Mouse (Mus musculus) sigmoid colon, adult 10 weeks (tissue): ENCODE measurements around the gene Gm2237. TPM values are rescaled to one million over a fixed set of nuclear protein-coding genes. Genes with fewer than 3 reads are reported as not detected.

ENCODE experiments used
- polyA plus RNA-seq: library from polyadenylated mRNA; stranded (reverse); fragments of 350-450 nt; fragmentation: Illumina TruSeq; extraction: RNeasy Lipid Tissue Mini Kit (QIAGEN cat#74804); gene quantifications from one replicate; pipeline ENCODE4 v1.2.3, GENCODE M21; 2014; ENCODE audit warnings: low read depth, low replicate concordance

Gm2237 gene
- polyA plus RNA-seq = 5.7 TPM

DNA sequence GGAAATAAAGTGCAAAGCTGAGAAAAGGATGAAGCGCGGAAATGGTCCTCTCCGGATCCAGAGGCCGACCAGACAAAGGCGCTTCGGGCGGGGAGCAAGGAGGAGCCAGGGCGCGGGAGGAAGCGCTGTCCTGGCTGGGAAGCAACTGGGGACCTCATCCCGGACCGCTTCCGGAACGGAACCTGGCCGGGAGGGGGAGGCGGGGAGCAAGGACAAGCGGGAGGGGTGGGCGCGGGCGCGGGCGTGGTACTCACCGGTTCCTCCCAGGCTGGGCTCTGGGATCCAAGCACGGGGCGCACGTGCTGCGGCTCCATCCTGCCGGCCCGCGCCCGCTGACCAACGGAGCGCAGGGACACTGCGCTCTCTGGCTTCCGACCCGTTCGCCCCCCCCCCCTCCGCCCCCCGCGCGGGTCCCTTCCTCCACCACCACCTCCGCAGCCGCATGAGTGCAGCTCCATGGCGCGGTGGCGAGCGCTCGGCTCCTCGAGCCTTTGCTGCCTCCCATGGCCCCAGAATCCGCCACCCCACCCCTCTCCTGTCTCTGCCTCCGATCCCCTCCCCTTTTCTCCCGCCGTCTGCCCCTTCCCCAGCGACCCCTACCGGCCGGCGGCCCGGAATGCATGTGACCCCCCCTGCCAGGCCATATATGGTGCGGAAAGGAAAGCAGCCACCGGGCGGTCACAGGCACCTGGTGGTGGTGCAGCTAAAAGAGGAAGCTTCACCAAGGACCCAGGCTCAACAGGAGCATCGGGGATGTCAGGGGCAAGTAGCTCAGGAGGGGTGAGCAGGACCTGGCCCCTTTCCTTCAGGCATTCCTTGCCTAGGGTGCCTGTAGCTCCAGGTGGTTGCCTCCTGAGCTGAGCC, at the start of gene Gm2237:
Gene Gm2237 (minus strand): TSS at position 332 of the 864 bp plus-strand sequence.

DNA sequence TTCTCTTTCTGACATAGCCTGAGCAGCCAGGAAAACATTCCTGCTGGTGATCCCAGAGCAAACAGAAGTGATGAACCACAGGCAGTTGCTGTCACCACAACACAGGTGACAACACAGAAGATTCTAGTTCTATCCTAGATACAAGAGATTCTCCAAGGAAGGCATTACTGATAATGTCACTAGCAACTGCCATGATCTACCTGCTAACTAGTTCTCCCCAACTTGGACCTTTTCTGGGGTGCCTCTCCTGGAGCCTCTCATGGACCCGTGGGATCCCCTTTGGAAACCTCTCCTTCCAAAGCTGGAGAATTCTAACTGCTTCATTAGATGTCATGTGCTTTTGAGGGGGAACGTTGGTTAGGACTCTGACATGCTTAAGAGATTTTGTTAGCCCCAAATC, 17.5 kb upstream of the Gm2237 start, which contains the start of gene Gm5458:
Gene Gm5458 (minus strand): TSS at position 101 of the 400 bp plus-strand sequence.

DNA sequence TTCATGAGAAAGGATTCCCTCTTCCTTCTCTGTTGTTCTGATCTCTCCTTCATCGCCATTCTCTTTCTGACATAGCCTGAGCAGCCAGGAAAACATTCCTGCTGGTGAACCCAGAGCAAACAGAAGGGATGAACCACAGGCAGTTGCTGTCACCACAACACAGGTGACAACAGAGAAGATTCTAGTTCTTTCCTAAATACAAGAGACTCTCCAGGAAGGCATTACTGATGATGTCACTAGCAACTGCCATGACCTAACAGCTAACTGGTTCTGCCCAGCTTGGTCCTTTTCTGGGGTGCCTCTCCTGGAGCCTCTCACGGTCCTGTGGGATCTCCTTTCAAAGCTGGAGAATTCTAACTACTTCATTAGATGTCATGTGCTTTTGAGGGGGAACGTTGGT, 35.1 kb downstream of the Gm2237 start, which contains the start of gene Gm2244:
Gene Gm2244 (minus strand): TSS at position 101 of the 400 bp plus-strand sequence.

Other genes starting within 250 kb of the Gm2237 start
- gene Gm21738, start 166.2 kb downstream of the Gm2237 start, polyA plus RNA-seq = not detected
- not detected for gene Gm2244, start 35.2 kb downstream of the Gm2237 start, polyA plus RNA-seq
- not detected for gene Gm5458, start 17.4 kb upstream of the Gm2237 start, polyA plus RNA-seq
- 6.7 TPM for gene Nid2, start 166.1 kb upstream of the Gm2237 start, polyA plus RNA-seq
- gene Rtraf, start 238.7 kb upstream of the Gm2237 start, polyA plus RNA-seq = 306 TPM